Mouse (Mus musculus) testis, adult 2 months (tissue): ENCODE results near the gene Topaz1.

Experiments used
- CTCF ChIP-seq: fragments of 200-500 bp; IDR thresholded peaks from 2 replicates; pipeline ENCODE4 v1.5.1; 2012; ENCODE audit warnings: low read depth, mild to moderate bottlenecking, inconsistent platforms, low read length, moderate library complexity; ENCODE audit not compliant: control insufficient read depth, insufficient read depth, insufficient replicate concordance
- POLR2A ChIP-seq: fragments of 200-500 bp; IDR thresholded peaks from 2 replicates; pipeline ENCODE4 v1.6.1; 2012; ENCODE audit warnings: low read depth, mild to moderate bottlenecking, inconsistent platforms, low read length, moderate library complexity; ENCODE audit not compliant: control insufficient read depth

DNA sequence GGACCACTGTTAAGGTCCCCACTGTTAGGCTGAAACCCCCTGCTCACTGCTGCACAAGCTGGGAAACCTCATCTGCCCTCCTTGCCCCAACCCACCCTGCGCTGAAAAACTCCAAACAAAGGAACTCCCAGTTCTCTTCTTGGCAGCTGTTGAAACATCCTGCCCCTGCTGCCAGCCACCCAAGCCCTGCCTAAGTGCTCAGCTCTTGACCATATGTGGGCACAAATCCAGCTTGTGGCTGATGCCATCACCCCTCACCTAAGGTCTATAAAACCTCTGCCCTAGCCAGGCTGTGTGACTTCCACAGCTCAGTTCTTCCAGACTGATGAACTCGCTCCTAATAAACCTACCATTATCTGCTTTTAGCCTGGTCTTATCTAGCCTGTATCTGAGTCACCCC lies 11.1 kb upstream of the Topaz1 start:
- no peak for TF ChIP-seq CTCF
- no peak for TF ChIP-seq POLR2A
